21 mouse cellular contexts compared by ENCODE assay signal in the genomic region with DNA sequence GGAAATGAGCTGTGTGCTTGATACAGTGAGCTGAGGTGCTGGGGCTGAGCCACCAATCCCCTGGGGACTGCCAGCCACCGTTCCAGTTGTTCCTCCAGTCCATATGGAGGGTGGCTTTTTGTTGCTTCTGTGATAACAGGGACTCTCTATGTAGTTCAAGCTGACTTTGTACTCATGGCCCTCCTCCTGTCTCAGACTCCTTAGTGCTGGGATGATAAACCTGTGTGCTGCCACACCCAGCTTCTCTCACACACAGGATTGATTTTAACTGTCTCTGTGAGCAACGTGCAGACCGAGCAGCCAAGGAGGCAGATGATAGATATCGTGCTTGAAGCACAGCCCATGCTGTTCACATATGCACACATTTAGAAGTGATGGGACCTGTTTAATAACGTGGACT. TPM values are rescaled to one million over a fixed set of nuclear protein-coding genes. Genes with fewer than 3 reads are reported as not detected.
DNase-seq lines count a peak whose midpoint lies in the region; ATAC-seq lines count a peak whose summit lies in the region.
"Had no signal": no experiment of that assay in that cellular context is flagged by ENCODE, and none has a peak within 500 bp of the region (broad histone marks: within the 10 kb centered on the region; RNA-seq: fewer than 3 reads in every experiment).

No protein-coding gene starts in this region.

- WGBS in neural tube, embryonic 14.5 days: 46% methylated on average over 5 of the region's 5 CpGs
- WGBS in intestine, embryonic 15.5 days: 36% methylated on average over 5 of the region's 5 CpGs
- 32% methylated on average over 5 of the region's 5 CpGs for WGBS in neural tube, embryonic 15.5 days

- H3K9me3 ChIP-seq in neural tube, embryonic 14.5 days (ENCODE audit: control insufficient read depth, low read length): no peaks in the 10 kb centered on the region
- no peaks in the 10 kb centered on the region for H3K9me3 ChIP-seq in intestine, embryonic 15.5 days
- H3K9me3 ChIP-seq in neural tube, embryonic 15.5 days (replicated peaks): no peaks in the 10 kb centered on the region
- H3K9me3 ChIP-seq: forebrain, embryonic 10.5 days; hindbrain, embryonic 12.5 days; hindbrain, embryonic 15.5 days had no signal

- no peaks in the 10 kb centered on the region for H3K27me3 ChIP-seq in neural tube, embryonic 14.5 days (ENCODE audit: control insufficient read depth, insufficient read depth, low read length)
- no peaks in the 10 kb centered on the region for H3K27me3 ChIP-seq in intestine, embryonic 15.5 days (replicated peaks)
- H3K27me3 ChIP-seq in neural tube, embryonic 15.5 days (replicated peaks): no peaks in the 10 kb centered on the region
- H3K27me3 ChIP-seq: hindbrain, embryonic 15.5 days had no signal

- DNase-seq in neural tube, embryonic 10.5 days (ENCODE audit: extremely low spot score, low spot score): no peak
- no peak for DNase-seq in cerebellum, postnatal 36 days
- DNase-seq: adrenal gland, adult 8-10 months; adrenal gland, postnatal 25 days; B cell, adult 2 months; cerebellum, adult 11-12 months; cerebellum, adult 8-10 months; cerebellum, postnatal 10 days; forebrain, postnatal 0 days; gastrocnemius, adult 2 months; gastrocnemius, postnatal 14 days; heart, adult 11 months had no signal

- no peaks in the 10 kb centered on the region for H3K36me3 ChIP-seq in neural tube, embryonic 14.5 days (ENCODE audit: control insufficient read depth, insufficient read depth, low read length)
- H3K36me3 ChIP-seq in intestine, embryonic 15.5 days: no peaks in the 10 kb centered on the region
- no peaks in the 10 kb centered on the region for H3K36me3 ChIP-seq in neural tube, embryonic 15.5 days
- H3K36me3 ChIP-seq: forebrain, embryonic 10.5 days; hindbrain, embryonic 12.5 days; hindbrain, embryonic 15.5 days had no signal

- no peak for ATAC-seq in neural tube, embryonic 14.5 days (ENCODE audit: low read depth)
- ATAC-seq in intestine, embryonic 15.5 days: peak; percentile 90
- no peak for ATAC-seq in neural tube, embryonic 15.5 days (ENCODE audit: low FRiP score)
- ATAC-seq in CD4-positive, CD25-positive, alpha-beta regulatory T cell, adult 4 months: no peak
- ATAC-seq: forebrain, embryonic 14.5 days; forebrain, postnatal 0 days had no signal

- no peak overlapping the region for H3K9ac ChIP-seq in neural tube, embryonic 14.5 days (replicated peaks; ENCODE audit: low read depth, low read length)
- H3K9ac ChIP-seq in intestine, embryonic 15.5 days: no peak overlapping the region
- no peak overlapping the region for H3K9ac ChIP-seq in neural tube, embryonic 15.5 days (replicated peaks)
- H3K9ac ChIP-seq: forebrain, postnatal 0 days; hindbrain, embryonic 12.5 days; hindbrain, embryonic 15.5 days had no signal

- H3K27ac ChIP-seq in neural tube, embryonic 14.5 days (ENCODE audit: low read depth, low read length): 0 out of 2 replicates have a peak overlapping the region, but pooled peaks have one; percentile 1
- peak overlapping the region; percentile 89 for H3K27ac ChIP-seq in intestine, embryonic 15.5 days
- H3K27ac ChIP-seq in neural tube, embryonic 15.5 days (replicated peaks): peak overlapping the region; percentile 49; the same call in 1 of the 2 replicates
- H3K27ac ChIP-seq: forebrain, embryonic 10.5 days; gastrocnemius, adult 2 months; hindbrain, embryonic 12.5 days; hindbrain, embryonic 15.5 days had no signal

- no peak overlapping the region for H3K4me2 ChIP-seq in neural tube, embryonic 14.5 days (ENCODE audit: low read depth, low read length)
- peak overlapping the region; percentile 45 for H3K4me2 ChIP-seq in intestine, embryonic 15.5 days (replicated peaks)
- H3K4me2 ChIP-seq in neural tube, embryonic 15.5 days: no peak overlapping the region
- H3K4me2 ChIP-seq: heart, embryonic 11.5 days; hindbrain, embryonic 12.5 days; hindbrain, embryonic 15.5 days had no signal

- no peak overlapping the region for H3K4me3 ChIP-seq in neural tube, embryonic 14.5 days (ENCODE audit: low read depth, low read length)
- no peak overlapping the region for H3K4me3 ChIP-seq in intestine, embryonic 15.5 days (replicated peaks)
- no peak overlapping the region for H3K4me3 ChIP-seq in neural tube, embryonic 15.5 days (replicated peaks)
- H3K4me3 ChIP-seq: forebrain, embryonic 10.5 days; gastrocnemius, adult 2 months; hindbrain, embryonic 12.5 days; hindbrain, embryonic 15.5 days had no signal

- 0 out of 2 replicates have a peak, but pooled peaks cover 2% of the 10 kb centered on the region for H3K4me1 ChIP-seq in neural tube, embryonic 14.5 days (ENCODE audit: control insufficient read depth, insufficient read depth, low read length)
- no peaks in the 10 kb centered on the region for H3K4me1 ChIP-seq in intestine, embryonic 15.5 days (replicated peaks)
- H3K4me1 ChIP-seq in neural tube, embryonic 15.5 days: peaks cover 11% of the 10 kb centered on the region

RNA-seq across cellular contexts. Expression of gene Ephb2, which starts 16.3 kb away (rescaled TPM):
- polyA plus RNA-seq in neural tube, embryonic 14.5 days (2014; fragmentation: Nextera tagmentation; extraction: Ambion mirVana): 19.6 and 24.7 TPM in 2 replicates
- 8.2 and 8.9 TPM in 2 replicates for polyA plus RNA-seq in intestine, embryonic 15.5 days (2015; fragmentation: Nextera tagmentation; extraction: Ambion mirVana)
- 13.7 and 21.3 TPM in 2 replicates for polyA plus RNA-seq in neural tube, embryonic 15.5 days (2015; fragmentation: Nextera tagmentation; extraction: Ambion mirVana)
- not detected for polyA plus RNA-seq in CD4-positive, CD25-positive, alpha-beta regulatory T cell, adult 4 months (2017; shearing (Covaris generic))

RNA-seq across cellular contexts. Expression of gene C1qb, which starts 33.9 kb away (rescaled TPM):
- 28.2 and 49.7 TPM in 2 replicates for polyA plus RNA-seq in neural tube, embryonic 14.5 days (2014; fragmentation: Nextera tagmentation; extraction: Ambion mirVana)
- 67.2 and 68.8 TPM in 2 replicates for polyA plus RNA-seq in intestine, embryonic 15.5 days (2015; fragmentation: Nextera tagmentation; extraction: Ambion mirVana)
- 62.0 and 62.4 TPM in 2 replicates for polyA plus RNA-seq in neural tube, embryonic 15.5 days (2015; fragmentation: Nextera tagmentation; extraction: Ambion mirVana)
- polyA plus RNA-seq in CD4-positive, CD25-positive, alpha-beta regulatory T cell, adult 4 months (2017; shearing (Covaris generic)): 1 to 10 TPM; 2.0 to 3.4 TPM

RNA-seq across cellular contexts. Expression of gene C1qc, which starts 40.7 kb away (rescaled TPM):
- polyA plus RNA-seq in neural tube, embryonic 14.5 days (2014; fragmentation: Nextera tagmentation; extraction: Ambion mirVana): 15.3 and 25.2 TPM in 2 replicates
- 33.3 and 36.3 TPM in 2 replicates for polyA plus RNA-seq in intestine, embryonic 15.5 days (2015; fragmentation: Nextera tagmentation; extraction: Ambion mirVana)
- 28.4 and 29.0 TPM in 2 replicates for polyA plus RNA-seq in neural tube, embryonic 15.5 days (2015; fragmentation: Nextera tagmentation; extraction: Ambion mirVana)
- polyA plus RNA-seq in CD4-positive, CD25-positive, alpha-beta regulatory T cell, adult 4 months (2017; shearing (Covaris generic)): 1 to 10 TPM in 1 of 2 experiments, under 1 TPM in 1; 0.63 to 1.1 TPM

RNA-seq across cellular contexts. Expression of gene C1qa, which starts 46.5 kb away (rescaled TPM):
- 19.6 and 29.3 TPM in 2 replicates for polyA plus RNA-seq in neural tube, embryonic 14.5 days (2014; fragmentation: Nextera tagmentation; extraction: Ambion mirVana)
- polyA plus RNA-seq in intestine, embryonic 15.5 days (2015; fragmentation: Nextera tagmentation; extraction: Ambion mirVana): 50.0 and 58.6 TPM in 2 replicates
- 33.7 and 40.5 TPM in 2 replicates for polyA plus RNA-seq in neural tube, embryonic 15.5 days (2015; fragmentation: Nextera tagmentation; extraction: Ambion mirVana)
- polyA plus RNA-seq in CD4-positive, CD25-positive, alpha-beta regulatory T cell, adult 4 months (2017; shearing (Covaris generic)): 1 to 10 TPM in 1 of 2 experiments, under 1 TPM in 1; 0.31 to 1.9 TPM

Comparison
In these comparisons a context has a peak if more than half of its experiments do, and no peak if none do; other contexts are left out.
1. H3K27ac ChIP-seq: peak in every context shown above with its lines; median percentile 89 in intestine, embryonic 15.5 days; 49 in neural tube, embryonic 15.5 days; 1 in neural tube, embryonic 14.5 days.